In the genomic region with DNA sequence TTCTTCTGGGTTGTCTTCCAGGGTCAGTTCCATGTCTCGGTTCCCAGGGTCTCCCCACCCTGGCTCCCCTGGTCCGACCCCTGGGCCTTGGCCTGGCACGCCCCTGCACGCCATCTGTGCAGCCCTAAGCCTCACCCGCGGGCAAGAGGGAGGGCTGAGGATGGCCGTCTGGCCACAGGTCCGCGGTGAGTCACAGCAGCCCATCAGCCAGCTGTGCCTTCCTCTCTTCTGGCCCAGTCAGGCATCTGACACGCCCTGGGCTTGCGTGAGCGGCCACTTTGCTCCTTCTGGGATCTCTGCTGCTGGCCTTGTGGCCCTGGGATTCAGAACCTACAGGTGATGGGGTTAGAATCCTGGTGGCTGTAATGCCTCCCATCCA, we compare ENCODE assay signal across 11 mouse cellular contexts. TPM values are rescaled to one million over a fixed set of nuclear protein-coding genes. Genes with fewer than 3 reads are reported as not detected.
DNase-seq lines count a peak whose midpoint lies in the region; ATAC-seq and TF ChIP-seq lines count a peak whose summit lies in the region.
"Had no signal": no experiment of that assay in that cellular context is flagged by ENCODE, and none has a peak within 500 bp of the region (broad histone marks: within the 10 kb centered on the region; RNA-seq: fewer than 3 reads in every experiment).

No protein-coding gene starts in this region.

- 25% methylated on average over 12 of the region's 12 CpGs for WGBS in forebrain, embryonic 16.5 days
- 30% methylated on average over 12 of the region's 12 CpGs for WGBS in intestine, postnatal 0 days
- 26% methylated on average over 12 of the region's 12 CpGs for WGBS in stomach, embryonic 16.5 days

- H3K9me3 ChIP-seq in megakaryocyte, embryonic 14.5 days = no peaks in the 10 kb centered on the region
- no peaks in the 10 kb centered on the region for H3K9me3 ChIP-seq in forebrain, embryonic 16.5 days (ENCODE audit: control insufficient read depth, low read length)
- no peaks in the 10 kb centered on the region for H3K9me3 ChIP-seq in intestine, postnatal 0 days (ENCODE audit: control insufficient read depth)
- H3K9me3 ChIP-seq in stomach, embryonic 16.5 days (replicated peaks; ENCODE audit: control insufficient read depth, low read length) = no peaks in the 10 kb centered on the region

- no peak for ATAC-seq in megakaryocyte, adult 5-6 weeks (ENCODE audit: poor library complexity, severe bottlenecking)
- ATAC-seq in forebrain, embryonic 16.5 days = no peak
- ATAC-seq in intestine, postnatal 0 days = no peak
- ATAC-seq in stomach, embryonic 16.5 days (ENCODE audit: insufficient read depth, low FRiP score) = no peak

- peak overlapping the region; percentile 4 for H3K4me3 ChIP-seq in megakaryocyte, embryonic 14.5 days (replicated peaks)
- 0 out of 2 replicates have a peak overlapping the region, but pooled peaks have one; percentile 10 for H3K4me3 ChIP-seq in forebrain, embryonic 16.5 days (replicated peaks; ENCODE audit: low read length)
- peak overlapping the region; percentile 18; the same call in 1 of the 2 replicates for H3K4me3 ChIP-seq in intestine, postnatal 0 days (ENCODE audit: low read depth, low read length)
- H3K4me3 ChIP-seq in stomach, embryonic 16.5 days (replicated peaks; ENCODE audit: low read length) = peak overlapping the region; percentile 72

- peaks cover 100% of the 10 kb centered on the region for H3K27me3 ChIP-seq in megakaryocyte, embryonic 14.5 days (replicated peaks)
- peaks cover 42% of the 10 kb centered on the region for H3K27me3 ChIP-seq in forebrain, embryonic 16.5 days (replicated peaks; ENCODE audit: control insufficient read depth, insufficient read depth, low read length)
- H3K27me3 ChIP-seq in intestine, postnatal 0 days (replicated peaks; ENCODE audit: control insufficient read depth, insufficient read depth, low read length) = peaks cover 60% of the 10 kb centered on the region
- H3K27me3 ChIP-seq in stomach, embryonic 16.5 days (ENCODE audit: control insufficient read depth, insufficient read depth, low read length) = peaks cover 29% of the 10 kb centered on the region

- H3K27ac ChIP-seq in forebrain, embryonic 16.5 days (ENCODE audit: low read length) = no peak overlapping the region
- H3K27ac ChIP-seq in intestine, postnatal 0 days (ENCODE audit: low read depth, low read length) = no peak overlapping the region
- peak overlapping the region; percentile 8; the same call in 1 of the 2 replicates for H3K27ac ChIP-seq in stomach, embryonic 16.5 days (ENCODE audit: low read length)

- intact Hi-C loops in left cerebral cortex, postnatal 36 days (cut with DNase I) = loop anchor here (2.0 to 5.0 kb wide), 2 partner anchors 23 to 119 kb away; no protein-coding TSS in a partner anchor

- H3K4me2 ChIP-seq in forebrain, embryonic 16.5 days (ENCODE audit: low read length) = peak overlapping the region; percentile 1; the same call in 1 of the 2 replicates
- peak overlapping the region; percentile 94 for H3K4me2 ChIP-seq in intestine, postnatal 0 days (replicated peaks; ENCODE audit: low read depth)
- H3K4me2 ChIP-seq in stomach, embryonic 16.5 days (ENCODE audit: low read depth, low read length) = peak overlapping the region; percentile 85

- no peak overlapping the region for H3K9ac ChIP-seq in forebrain, embryonic 16.5 days (replicated peaks; ENCODE audit: low read depth, low read length)
- no peak overlapping the region for H3K9ac ChIP-seq in intestine, postnatal 0 days (ENCODE audit: low read depth, low read length)
- peak overlapping the region; percentile 51; the same call in 1 of the 2 replicates for H3K9ac ChIP-seq in stomach, embryonic 16.5 days (ENCODE audit: low read length)

- H3K36me3 ChIP-seq in megakaryocyte, embryonic 14.5 days (replicated peaks; ENCODE audit: low read length) = no peaks in the 10 kb centered on the region
- no peaks in the 10 kb centered on the region for H3K36me3 ChIP-seq in forebrain, embryonic 16.5 days (ENCODE audit: control insufficient read depth, insufficient read depth)
- H3K36me3 ChIP-seq in intestine, postnatal 0 days (ENCODE audit: control insufficient read depth, insufficient read depth) = no peaks in the 10 kb centered on the region
- no peaks in the 10 kb centered on the region for H3K36me3 ChIP-seq in stomach, embryonic 16.5 days (ENCODE audit: control insufficient read depth, insufficient read depth, low read length)

- no peak for TF ChIP-seq CTCF in intestine, postnatal 0 days (IDR thresholded peaks at IDR 0.05; ENCODE audit: low read depth)

- DNase-seq in adrenal gland, adult 18-20 months (ENCODE audit: low spot score in 2 of 2) = no peak
- DNase-seq in left cerebral cortex, postnatal 36 days (ENCODE audit: low spot score in 2 of 2) = no peak
- no peak for DNase-seq in embryo, embryonic 10.5 days (ENCODE audit: low spot score)

- H3K4me1 ChIP-seq in megakaryocyte, embryonic 14.5 days = peaks cover 16% of the 10 kb centered on the region
- peaks cover 47% of the 10 kb centered on the region for H3K4me1 ChIP-seq in forebrain, embryonic 16.5 days (replicated peaks; ENCODE audit: control insufficient read depth, insufficient read depth, low read length)
- no peaks in the 10 kb centered on the region; the same call in 1 of the 2 replicates for H3K4me1 ChIP-seq in intestine, postnatal 0 days (replicated peaks; ENCODE audit: control insufficient read depth, insufficient read depth, low read length)
- peaks cover 32% of the 10 kb centered on the region for H3K4me1 ChIP-seq in stomach, embryonic 16.5 days (ENCODE audit: control insufficient read depth, insufficient read depth, low read length)

RNA-seq across cellular contexts. Expression of a gene that starts 1.4 kb away (rescaled TPM):
- polyA plus RNA-seq in megakaryocyte, embryonic 14.5 days (2012; ENCODE audit: insufficient read depth, low replicate concordance) = not detected in 2 replicates
- total RNA-seq in megakaryocyte, adult 5-6 weeks (2015) = not detected in 2 replicates
- not detected in 2 replicates for total RNA-seq in megakaryocyte, adult 5-6 weeks (2017)
- 1.5 and 1.6 TPM in 2 replicates for polyA plus RNA-seq in forebrain, embryonic 16.5 days (2015; fragmentation: Nextera tagmentation; extraction: Ambion mirVana)
- 2.2 and 2.4 TPM in 2 replicates for polyA plus RNA-seq in intestine, postnatal 0 days (2015; fragmentation: Nextera tagmentation; extraction: Ambion mirVana)
- polyA plus RNA-seq in stomach, embryonic 16.5 days (2015; fragmentation: Nextera tagmentation; extraction: Ambion mirVana) = 5.6 and 5.8 TPM in 2 replicates
- total RNA-seq in adrenal gland, adult 18-20 months (2021) = 1 to 10 TPM in 1 of 2 experiments, under 1 TPM in 1; 0.80 to 1.1 TPM
- 10 to 100 TPM; 14.6 to 24.0 TPM for total RNA-seq in left cerebral cortex, postnatal 36 days (2021)
- total RNA-seq: neutrophil, adult 5-6 weeks had no signal

RNA-seq across cellular contexts. Expression of a gene that starts 17.6 kb away (rescaled TPM):
- not detected in 2 replicates for polyA plus RNA-seq in megakaryocyte, embryonic 14.5 days (2012; ENCODE audit: insufficient read depth, low replicate concordance)
- not detected in 2 replicates for total RNA-seq in megakaryocyte, adult 5-6 weeks (2015)
- not detected in 2 replicates for total RNA-seq in megakaryocyte, adult 5-6 weeks (2017)
- 0.35 and 0.73 TPM in 2 replicates for polyA plus RNA-seq in forebrain, embryonic 16.5 days (2015; fragmentation: Nextera tagmentation; extraction: Ambion mirVana)
- polyA plus RNA-seq in intestine, postnatal 0 days (2015; fragmentation: Nextera tagmentation; extraction: Ambion mirVana) = not detected in 2 replicates
- polyA plus RNA-seq in stomach, embryonic 16.5 days (2015; fragmentation: Nextera tagmentation; extraction: Ambion mirVana) = 0.23 and 0.62 TPM in 2 replicates
- total RNA-seq in adrenal gland, adult 18-20 months (2021) = not detected
- total RNA-seq in left cerebral cortex, postnatal 36 days (2021) = not detected
- total RNA-seq: adrenal gland, postnatal 25 days; hematopoietic stem cell, adult 5-6 weeks; neutrophil, adult 5-6 weeks had no signal

Comparison
In these comparisons a context has a peak if more than half of its experiments do, and no peak if none do; other contexts are left out.
1. H3K4me3 ChIP-seq: peak in every context shown above with its lines; median percentile 72 in stomach, embryonic 16.5 days; 18 in intestine, postnatal 0 days; 10 in forebrain, embryonic 16.5 days; 4 in megakaryocyte, embryonic 14.5 days.
2. H3K4me2 ChIP-seq: peak in every context shown above with its lines; median percentile 94 in intestine, postnatal 0 days; 85 in stomach, embryonic 16.5 days; 1 in forebrain, embryonic 16.5 days.